Mouse (Mus musculus) midbrain, embryonic 15.5 days (tissue): ENCODE data around the gene Zfp653. TPM values are rescaled to one million over a fixed set of nuclear protein-coding genes. Genes with fewer than 3 reads are reported as not detected.
A peak's percentile ranks its signal among the peaks of the same experiment; 100 is the strongest.

Source experiments
- ATAC-seq: fragments of 200-750 bp; cut with Nextera tagmentation; replicated peaks from 2 replicates; pipeline ENCODE4 v1.8.0; 2017; ENCODE audit warnings: moderate TSS enrichment
- H3K27ac ChIP-seq: fragments of 300-500 bp; sonication (generic); 2 replicates; pipeline ENCODE4 v1.5.1; 2015; ENCODE audit warnings: mild to moderate bottlenecking, inconsistent platforms
- H3K27me3 ChIP-seq: fragments of 300-500 bp; sonication (generic); replicated peaks from 2 replicates; pipeline ENCODE4 v1.6.1; 2015; ENCODE audit warnings: inconsistent platforms
- H3K36me3 ChIP-seq: fragments of 300-500 bp; sonication (generic); replicated peaks from 2 replicates; pipeline ENCODE4 v1.6.1; 2015; ENCODE audit warnings: inconsistent platforms
- H3K4me1 ChIP-seq: fragments of 300-500 bp; sonication (generic); 2 replicates; pipeline ENCODE4 v1.6.1; 2015; ENCODE audit warnings: inconsistent platforms
- H3K4me2 ChIP-seq: fragments of 300-500 bp; sonication (generic); 2 replicates; pipeline ENCODE4 v1.6.1; 2015; ENCODE audit warnings: inconsistent platforms, mild to moderate bottlenecking, moderate library complexity
- H3K4me3 ChIP-seq: fragments of 300-500 bp; sonication (generic); 2 replicates; pipeline ENCODE4 v1.5.1; 2015; ENCODE audit warnings: mild to moderate bottlenecking, inconsistent platforms
- H3K9ac ChIP-seq: fragments of 300-500 bp; sonication (generic); 2 replicates; pipeline ENCODE4 v1.6.1; 2015; ENCODE audit warnings: mild to moderate bottlenecking, inconsistent platforms
- H3K9me3 ChIP-seq: fragments of 300-500 bp; sonication (generic); 2 replicates; pipeline ENCODE4 v1.6.1; 2016; ENCODE audit warnings: inconsistent platforms
- WGBS: fragments of 180-500 bp; shearing (Covaris S2); methylation state at CpG from one replicate; pipeline ENCODE4 v1.1.7; 2015; ENCODE audit warnings: mixed read lengths; 5-methylcytosine and 5-hydroxymethylcytosine counted together
- microRNA-seq: library from miRNA; unstranded; fragments of <30 nt; microRNA quantifications from one replicate; pipeline ENCODE4, GENCODE M21; 2016
- polyA plus RNA-seq: library from polyadenylated mRNA; unstranded; fragments of >200 nt; fragmentation: Nextera tagmentation; extraction: Ambion mirVana; gene quantifications from 2 replicates; pipeline ENCODE4 v1.2.1, GENCODE M21; 2015

Gene Zfp653
- polyA plus RNA-seq, 1 experiment from 2014 or later: 22.5 TPM

GRCm38 (mm10) chr9:22011055-22011454 lies 60.1 kb downstream of the Zfp653 start:
- H3K4me2 ChIP-seq: no peak overlapping the region
- 92% methylated on average over 5 of the region's 5 CpGs for WGBS
- H3K9me3 ChIP-seq: no peaks in the 10 kb centered on the region
- no peaks in the 10 kb centered on the region for H3K27me3 ChIP-seq
- ATAC-seq: peak; percentile 15; the same call in 1 of the 2 replicates
- no peak overlapping the region for H3K9ac ChIP-seq
- peaks cover 3% of the 10 kb centered on the region for H3K4me1 ChIP-seq
- H3K4me3 ChIP-seq: no peak overlapping the region
- H3K36me3 ChIP-seq: peaks cover 36% of the 10 kb centered on the region
- no peak overlapping the region for H3K27ac ChIP-seq

Small RNAs within 50 kb of the gene (microRNA-seq; reads per million reads assigned to microRNA genes)
- not detected for gene Mir7084

Other genes with a start within 250 kb of the Zfp653 start
- 0.61 and 0.74 TPM in 2 replicates for gene Angptl8, start 235.9 kb downstream of the Zfp653 start, polyA plus RNA-seq
- 19.2 and 20.4 TPM in 2 replicates for gene Dock6, start 218.7 kb downstream of the Zfp653 start, polyA plus RNA-seq
- 15.4 and 15.5 TPM in 2 replicates for gene Rab3d, start 153.2 kb downstream of the Zfp653 start, polyA plus RNA-seq
- gene Ccdc159, start 143.9 kb downstream of the Zfp653 start, polyA plus RNA-seq: 13.4 and 14.1 TPM in 2 replicates
- 49.3 and 52.4 TPM in 2 replicates for gene Tmem205, start 143.8 kb downstream of the Zfp653 start, polyA plus RNA-seq
- gene Plppr2, start 134.3 kb downstream of the Zfp653 start, polyA plus RNA-seq: 116 and 120 TPM in 2 replicates
- 10.5 TPM in 2 replicates for gene Swsap1, start 115.6 kb downstream of the Zfp653 start, polyA plus RNA-seq
- 1.6 and 1.9 TPM in 2 replicates for gene Epor, start 107.9 kb downstream of the Zfp653 start, polyA plus RNA-seq
- 1.1 and 1.8 TPM in 2 replicates for gene Rgl3, start 81.9 kb downstream of the Zfp653 start, polyA plus RNA-seq
- gene Ccdc151, start 68.7 kb downstream of the Zfp653 start, polyA plus RNA-seq: 4.8 and 6.4 TPM in 2 replicates
- gene Prkcsh, start 68.6 kb downstream of the Zfp653 start, polyA plus RNA-seq: 94.6 and 103 TPM in 2 replicates
- 110 and 113 TPM in 2 replicates for gene Elavl3, start 19.4 kb downstream of the Zfp653 start, polyA plus RNA-seq
- gene Gm49318, start 117 bp downstream of the Zfp653 start, polyA plus RNA-seq: not detected in 2 replicates
- 58.8 and 59.4 TPM in 2 replicates for gene Ecsit, start 14.1 kb upstream of the Zfp653 start, polyA plus RNA-seq
- gene Cnn1, start 27.8 kb upstream of the Zfp653 start, polyA plus RNA-seq: 1.9 and 2.4 TPM in 2 replicates
- gene Elof1, start 45.8 kb upstream of the Zfp653 start, polyA plus RNA-seq: 181 and 198 TPM in 2 replicates
- gene Acp5, start 64.3 kb upstream of the Zfp653 start, polyA plus RNA-seq: 0.66 and 0.96 TPM in 2 replicates
- gene Pigyl, start 85.5 kb upstream of the Zfp653 start, polyA plus RNA-seq: 84.2 and 85.7 TPM in 2 replicates
- 0.41 and 0.48 TPM in 2 replicates for gene Zfp872, start 116.7 kb upstream of the Zfp653 start, polyA plus RNA-seq
- 10.3 and 11.4 TPM in 2 replicates for gene Zfp809, start 154.3 kb upstream of the Zfp653 start, polyA plus RNA-seq
- 11.4 and 13.2 TPM in 2 replicates for gene Zfp599, start 188.5 kb upstream of the Zfp653 start, polyA plus RNA-seq
- 32.4 and 39.2 TPM in 2 replicates for gene Zfp810, start 236.3 kb upstream of the Zfp653 start, polyA plus RNA-seq